Mouse (Mus musculus) thymus, adult 2 months (tissue): ENCODE results near the gene Ptprg.

Experiments used
- CTCF ChIP-seq: fragments of 200-500 bp; IDR thresholded peaks from 2 replicates; pipeline ENCODE4 v1.5.1; 2012; ENCODE audit warnings: mild to moderate bottlenecking, control low read depth, low read length, moderate library complexity, borderline replicate concordance; ENCODE audit not compliant: control insufficient read depth, poor library complexity, insufficient read depth; ENCODE audit errors: extremely low read depth
- POLR2A ChIP-seq: fragments of 200-500 bp; IDR thresholded peaks from 2 replicates; pipeline ENCODE4 v1.6.1; 2012; ENCODE audit warnings: mild to moderate bottlenecking, low read length, control low read depth, moderate library complexity; ENCODE audit not compliant: control insufficient read depth, poor library complexity, insufficient read depth; ENCODE audit errors: extremely low read depth

- TF ChIP-seq CTCF (no peak), POLR2A (no peak)
Measured at GRCm38 (mm10) chr14:11684104-11684503, 130.8 kb downstream of the Ptprg start.
